Mouse (Mus musculus) spleen, embryonic (tissue): ENCODE data around the gene Vmn1r151.
"Not testable (repeated sequence)": the region's sequence is repeated elsewhere in the genome, so short reads cannot be mapped to it uniquely, and the experiment has no call there.

ENCODE experiments used
- CTCF ChIA-PET: fragments of 350-600 bp; sonication (Branson Sonifier 250); formaldehyde crosslinking; loops from one replicate; lab custom pipeline; 2022; lab: Charles Lee

Gene Vmn1r151

DNA sequence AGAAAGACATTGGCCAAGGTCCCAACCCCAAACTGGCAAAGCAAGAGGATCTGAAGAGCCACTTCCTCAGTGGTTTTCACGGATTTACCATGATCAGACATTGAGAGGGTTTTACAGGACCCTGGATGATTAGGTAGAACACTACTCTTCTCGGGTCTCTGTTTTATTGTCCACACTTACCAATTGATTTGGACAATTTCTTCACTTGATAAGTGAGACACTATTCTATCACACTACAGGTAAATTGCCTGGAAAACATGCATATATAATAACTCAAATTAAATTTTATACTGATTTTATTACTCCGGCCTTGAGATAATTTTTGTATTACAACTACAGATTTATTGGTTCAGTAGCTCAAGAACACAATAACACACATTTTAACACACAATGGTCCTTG, at the start of gene Vmn1r151:
TSS of gene Vmn1r151 (minus strand) at position 101 of the 400 bp plus-strand sequence.
- CTCF ChIA-PET, result not testable (repeated sequence)

DNA sequence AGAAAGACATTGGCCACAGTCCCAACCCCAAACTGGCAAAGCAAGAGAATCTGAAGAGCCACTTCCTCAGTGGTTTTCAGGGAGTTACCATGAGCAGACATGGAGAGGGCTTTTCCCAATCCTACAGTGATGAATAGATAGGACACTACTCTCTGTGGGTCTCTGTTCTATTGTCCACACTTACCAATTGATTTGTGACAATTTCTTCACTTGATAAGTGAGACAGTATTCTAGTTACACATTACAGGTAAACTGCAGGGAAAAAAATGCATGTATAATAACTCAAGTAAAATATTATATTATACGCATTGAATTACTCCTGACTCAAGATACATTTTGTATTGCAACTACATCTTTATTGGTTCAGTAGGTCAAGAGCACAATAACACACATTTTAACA, 35.3 kb upstream of the Vmn1r151 start, which contains the start of gene Gm8677:
TSS of gene Gm8677 (minus strand) at position 101 of the 400 bp plus-strand sequence.
- CTCF ChIA-PET, result not testable (repeated sequence)

DNA sequence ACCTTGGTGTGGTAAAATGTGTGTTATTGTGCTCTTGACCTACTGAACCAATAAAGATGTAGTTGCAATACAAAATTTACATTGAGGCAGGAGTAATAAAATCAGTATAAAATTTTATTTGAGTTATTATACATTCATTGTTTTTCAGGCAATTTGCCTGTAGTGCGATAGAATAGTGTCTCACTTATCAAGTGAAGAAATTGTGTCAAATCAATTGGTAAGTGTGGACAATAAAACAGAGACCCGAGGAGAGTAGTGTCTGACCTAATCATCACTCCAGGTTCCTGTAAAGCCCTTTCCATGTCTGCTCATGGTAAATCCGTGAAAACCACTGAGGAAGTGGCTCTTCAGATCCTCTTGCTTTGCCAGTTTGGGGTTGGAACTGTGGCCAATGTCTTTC, 23.2 kb upstream of the Vmn1r151 start, which contains the start of gene Vmn1r152:
TSS of gene Vmn1r152 (plus strand) at position 301 of the 400 bp plus-strand sequence.
- CTCF ChIA-PET, result not testable (repeated sequence)

DNA sequence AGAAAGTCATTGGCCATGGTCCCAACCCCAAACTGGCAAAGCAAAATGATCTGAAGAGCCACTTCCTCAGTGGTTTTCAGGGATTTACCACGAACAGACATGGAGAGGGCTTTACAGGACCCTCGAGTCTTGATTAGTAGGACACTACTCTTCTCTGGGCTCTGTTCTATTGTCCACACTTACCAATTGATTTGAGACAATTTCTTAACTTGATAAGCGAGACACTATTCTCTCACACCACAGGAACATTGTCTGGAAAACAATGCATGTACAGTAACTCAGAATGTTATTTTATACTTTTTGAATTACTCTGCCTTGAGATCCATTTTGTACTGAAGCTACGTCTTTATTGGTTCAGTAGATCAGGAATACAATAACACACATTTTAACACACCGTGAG, 35.5 kb downstream of the Vmn1r151 start, which contains the start of gene Gm10665:
TSS of gene Gm10665 (minus strand) at position 101 of the 400 bp plus-strand sequence.
- CTCF ChIA-PET, result not testable (repeated sequence)
